Mouse (Mus musculus) testis, adult 2 months (tissue): ENCODE data around the gene Dnajc25. TPM values are rescaled to one million over a fixed set of nuclear protein-coding genes. Genes with fewer than 3 reads are reported as not detected.

Experiments
- H3K27ac ChIP-seq: fragments of 200-500 bp; 2 replicates; pipeline ENCODE4 v1.5.1; 2012; ENCODE audit warnings: low read depth, low read length; ENCODE audit not compliant: control insufficient read depth, insufficient read depth
- H3K27me3 ChIP-seq: fragments of 200-500 bp; 2 replicates; pipeline ENCODE4 v1.6.1; 2012; ENCODE audit warnings: mild to moderate bottlenecking, low read length, moderate library complexity; ENCODE audit not compliant: control insufficient read depth, insufficient read depth
- H3K36me3 ChIP-seq: fragments of 200-500 bp; 2 replicates; pipeline ENCODE4 v1.6.1; 2012; ENCODE audit warnings: mild to moderate bottlenecking, low read length; ENCODE audit not compliant: control insufficient read depth, insufficient read depth
- H3K4me1 ChIP-seq: fragments of 200-500 bp; 2 replicates; pipeline ENCODE4 v1.6.1; 2012; ENCODE audit warnings: low read length; ENCODE audit not compliant: control insufficient read depth, insufficient read depth
- H3K4me3 ChIP-seq: fragments of 200-500 bp; 2 replicates; pipeline ENCODE4 v1.5.1; 2012; ENCODE audit warnings: low read depth, mild to moderate bottlenecking, low read length, moderate library complexity, mixed read lengths; ENCODE audit not compliant: control insufficient read depth
- CTCF ChIP-seq: fragments of 200-500 bp; IDR thresholded peaks from 2 replicates; pipeline ENCODE4 v1.5.1; 2012; ENCODE audit warnings: low read depth, mild to moderate bottlenecking, inconsistent platforms, low read length, moderate library complexity; ENCODE audit not compliant: control insufficient read depth, insufficient read depth, insufficient replicate concordance
- POLR2A ChIP-seq: fragments of 200-500 bp; IDR thresholded peaks from 2 replicates; pipeline ENCODE4 v1.6.1; 2012; ENCODE audit warnings: low read depth, mild to moderate bottlenecking, inconsistent platforms, low read length, moderate library complexity; ENCODE audit not compliant: control insufficient read depth
- polyA plus RNA-seq: library from polyadenylated mRNA; depleted of rRNA; stranded (reverse); fragments of >200 nt; gene quantifications from 2 replicates; pipeline ENCODE4 v1.2.3, GENCODE M21; 2012; rRNA removed

Gene Dnajc25
- polyA plus RNA-seq, result 4.7 and 6.5 TPM in 2 replicates

GRCm38 (mm10) chr4:58994762-58995161, at the start of gene Dnajc25:
Dnajc25 (plus strand) TSS chr4:58995062.
- Histone ChIP-seq H3K27ac (peak within 1 kb of the TSS; percentile 44; the same call in 1 of the 2 replicates), H3K4me1 (peaks cover 10% of the 10 kb centered on the region), H3K36me3 (no peaks in the 10 kb centered on the region), H3K27me3 (no peaks in the 10 kb centered on the region), H3K4me3 (0 out of 2 replicates have a peak within 1 kb of the TSS, but pooled peaks have one; percentile 3)
- TF ChIP-seq CTCF, result no peak
- no peak for TF ChIP-seq POLR2A

- no peak for TF ChIP-seq POLR2A
- Histone ChIP-seq H3K27me3 (no peaks in the 10 kb centered on the region), H3K36me3 (no peaks in the 10 kb centered on the region), H3K4me3 (no peak overlapping the region), H3K4me1 (peaks cover 5% of the 10 kb centered on the region), H3K27ac (no peak overlapping the region)
Observed at GRCm38 (mm10) chr4:58948391-58948790, 46.5 kb upstream of the Dnajc25 start.

- H3K27ac ChIP-seq, result no peak overlapping the region
- no peak for TF ChIP-seq CTCF
- TF ChIP-seq POLR2A, result no peak
- no peak overlapping the region for H3K4me3 ChIP-seq
- H3K36me3 ChIP-seq, result no peaks in the 10 kb centered on the region
- no peaks in the 10 kb centered on the region for H3K4me1 ChIP-seq
- H3K27me3 ChIP-seq, result no peaks in the 10 kb centered on the region
Observed at GRCm38 (mm10) chr4:58952630-58953029, 42.2 kb upstream of the Dnajc25 start.

GRCm38 (mm10) chr4:58961719-58962118, 33.1 kb upstream of the Dnajc25 start:
- Histone ChIP-seq H3K27me3 (no peaks in the 10 kb centered on the region), H3K36me3 (no peaks in the 10 kb centered on the region), H3K4me3 (no peak overlapping the region), H3K4me1 (peaks cover 3% of the 10 kb centered on the region; the same call in 1 of the 2 replicates), H3K27ac (no peak overlapping the region)
- TF ChIP-seq POLR2A, result no peak
- TF ChIP-seq CTCF, result no peak

GRCm38 (mm10) chr4:58963271-58963670, 31.6 kb upstream of the Dnajc25 start:
- TF ChIP-seq POLR2A (no peak), CTCF (no peak)
- Histone ChIP-seq H3K27me3 (no peaks in the 10 kb centered on the region), H3K4me1 (peaks cover 3% of the 10 kb centered on the region; the same call in 1 of the 2 replicates), H3K4me3 (no peak overlapping the region), H3K36me3 (no peaks in the 10 kb centered on the region), H3K27ac (no peak overlapping the region)

GRCm38 (mm10) chr4:58965136-58965535, 29.7 kb upstream of the Dnajc25 start:
- peaks cover 3% of the 10 kb centered on the region; the same call in 1 of the 2 replicates for H3K4me1 ChIP-seq
- no peaks in the 10 kb centered on the region for H3K36me3 ChIP-seq
- TF ChIP-seq POLR2A, result no peak
- TF ChIP-seq CTCF, result no peak
- no peaks in the 10 kb centered on the region for H3K27me3 ChIP-seq
- no peak overlapping the region for H3K4me3 ChIP-seq
- H3K27ac ChIP-seq, result peak overlapping the region; percentile 73

GRCm38 (mm10) chr4:58970678-58971077, 24.2 kb upstream of the Dnajc25 start:
- TF ChIP-seq CTCF (no peak), POLR2A (no peak)
- no peaks in the 10 kb centered on the region for H3K4me1 ChIP-seq
- no peak overlapping the region for H3K4me3 ChIP-seq
- no peaks in the 10 kb centered on the region for H3K36me3 ChIP-seq
- no peak overlapping the region for H3K27ac ChIP-seq
- H3K27me3 ChIP-seq, result no peaks in the 10 kb centered on the region

GRCm38 (mm10) chr4:58975711-58976110, 19.2 kb upstream of the Dnajc25 start:
- H3K4me3 ChIP-seq, result no peak overlapping the region
- no peak overlapping the region for H3K27ac ChIP-seq
- no peaks in the 10 kb centered on the region for H3K27me3 ChIP-seq
- no peak for TF ChIP-seq POLR2A
- no peaks in the 10 kb centered on the region for H3K36me3 ChIP-seq
- H3K4me1 ChIP-seq, result no peaks in the 10 kb centered on the region
